Mouse (Mus musculus) heart, postnatal 0 days (tissue): ENCODE data around the gene Mei4.

Experiments used
- CTCF ChIP-seq: IDR thresholded peaks from 2 replicates; pipeline ENCODE4 v1.5.1; 2016; ENCODE audit warnings: antibody characterized with exemption, control low read depth, low read depth
- EP300 ChIP-seq: IDR thresholded peaks from 2 replicates; pipeline ENCODE4 v1.6.1; 2016; ENCODE audit warnings: antibody characterized with exemption, low read depth

DNA sequence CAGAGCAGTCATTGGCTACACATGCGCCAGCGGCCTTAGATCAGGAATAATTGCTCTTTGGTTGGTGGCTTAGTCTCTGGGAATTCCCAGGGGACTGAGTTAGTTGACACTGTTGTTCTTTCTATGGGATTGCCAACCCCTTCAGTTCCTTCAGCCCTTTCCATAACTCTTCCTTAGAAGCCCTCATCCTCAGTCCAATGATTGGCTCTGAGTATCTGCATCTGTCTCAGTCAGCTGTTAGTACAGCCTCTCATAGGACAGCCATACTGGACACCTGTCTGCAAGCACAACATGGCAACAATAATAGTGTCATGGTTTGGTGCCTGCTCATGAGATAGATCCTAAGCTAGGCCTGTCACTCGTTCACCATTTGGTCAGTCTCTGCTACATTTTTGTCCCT lies 149.5 kb downstream of the Mei4 start:
- no peak for TF ChIP-seq CTCF
- TF ChIP-seq EP300, result no peak
